Mouse (Mus musculus): ENCODE results near the gene Xylt2. TPM values are rescaled to one million over a fixed set of nuclear protein-coding genes. Genes with fewer than 3 reads are reported as not detected.

The Xylt2 gene
- polyA plus RNA-seq, 1 experiment from 2014 or later: 13.6 TPM

DNA sequence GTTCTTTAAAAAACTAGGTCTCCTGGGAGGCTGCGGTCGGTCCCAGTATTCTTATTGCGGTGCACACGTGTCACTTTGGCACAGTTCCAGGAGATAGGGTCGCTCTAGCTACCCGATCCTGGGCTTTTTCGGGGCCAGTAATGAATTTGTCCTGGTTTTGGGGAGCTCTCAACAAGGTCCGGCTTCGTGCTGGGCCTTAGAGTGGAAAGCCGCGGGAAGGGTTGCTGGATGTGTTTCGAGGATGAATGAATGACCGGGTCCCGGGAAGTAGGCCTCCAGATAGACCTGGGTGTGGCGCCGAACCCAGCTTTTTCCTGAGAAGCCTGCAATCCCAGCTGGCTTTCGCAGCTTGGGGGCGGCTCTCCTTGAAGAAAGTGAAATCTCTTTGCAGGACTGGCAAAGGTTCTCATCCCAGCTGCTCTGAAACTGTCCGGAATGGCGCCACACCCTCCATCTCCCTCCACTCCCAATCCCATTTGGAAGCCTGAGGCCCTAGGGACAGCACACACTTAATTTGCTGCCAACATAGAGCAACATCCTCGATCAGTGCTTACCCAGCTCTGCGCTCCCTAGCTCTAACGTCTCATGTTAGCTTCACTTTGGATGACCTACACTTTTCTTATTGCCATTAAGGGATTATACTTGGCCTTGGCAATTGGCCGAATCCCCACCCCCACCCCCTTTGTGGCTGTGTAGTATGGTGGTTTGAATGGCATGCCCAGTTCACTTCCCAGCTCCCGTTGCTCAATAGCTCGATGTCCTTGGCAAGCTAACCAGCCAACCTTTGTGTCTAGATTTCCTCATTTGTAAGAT is 46.9 kb downstream of the Xylt2 start:
- WGBS: 10% methylated on average over 26 of the region's 26 CpGs
- H3K9ac ChIP-seq (ENCODE audit: low read length): peak overlapping the region; percentile 96
- peak overlapping the region; percentile 71 for H3K4me2 ChIP-seq (ENCODE audit: low read depth, low read length)
- H3K36me3 ChIP-seq (ENCODE audit: control insufficient read depth, insufficient read depth, low read length): peaks cover 17% of the 10 kb centered on the region
- H3K4me3 ChIP-seq (replicated peaks; ENCODE audit: low read length): peak overlapping the region; percentile 100
- peaks cover 5% of the 10 kb centered on the region for H3K4me1 ChIP-seq (ENCODE audit: control insufficient read depth, insufficient read depth, low read length)
- ATAC-seq (ENCODE audit: insufficient read depth, low FRiP score): peak; percentile 42
- H3K27me3 ChIP-seq (ENCODE audit: control insufficient read depth, insufficient read depth, low read length): no peaks in the 10 kb centered on the region
- no peaks in the 10 kb centered on the region for H3K9me3 ChIP-seq (replicated peaks; ENCODE audit: control insufficient read depth, low read length)
- peak overlapping the region; percentile 84 for H3K27ac ChIP-seq (ENCODE audit: low read length)

DNA sequence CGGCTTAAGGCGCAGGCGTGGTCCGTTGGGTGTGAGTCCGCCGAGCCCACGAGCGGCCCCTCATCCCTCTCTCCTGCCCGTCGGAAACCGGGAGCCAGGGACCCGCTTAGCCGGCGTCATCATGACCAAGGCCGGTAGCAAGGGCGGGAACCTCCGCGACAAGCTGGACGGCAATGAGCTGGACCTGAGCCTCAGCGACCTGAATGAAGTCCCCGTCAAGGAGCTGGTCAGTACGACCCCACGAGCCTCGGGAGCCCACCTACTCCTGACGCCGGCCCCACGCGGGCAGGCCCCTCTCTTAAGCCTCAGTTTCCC is 47.5 kb downstream of the Xylt2 start:
- H3K4me1 ChIP-seq (ENCODE audit: control insufficient read depth, insufficient read depth, low read length): peaks cover 5% of the 10 kb centered on the region
- peak overlapping the region; percentile 100 for H3K4me3 ChIP-seq (replicated peaks; ENCODE audit: low read length)
- peak; percentile 62 for ATAC-seq (ENCODE audit: insufficient read depth, low FRiP score)
- H3K27ac ChIP-seq (ENCODE audit: low read length): peak overlapping the region; percentile 84
- H3K27me3 ChIP-seq (ENCODE audit: control insufficient read depth, insufficient read depth, low read length): no peaks in the 10 kb centered on the region
- peaks cover 12% of the 10 kb centered on the region for H3K36me3 ChIP-seq (ENCODE audit: control insufficient read depth, insufficient read depth, low read length)
- WGBS: 0% methylated on average over 28 of the region's 28 CpGs
- H3K9ac ChIP-seq (ENCODE audit: low read length): peak overlapping the region; percentile 96
- H3K9me3 ChIP-seq (replicated peaks; ENCODE audit: control insufficient read depth, low read length): no peaks in the 10 kb centered on the region
- peak overlapping the region; percentile 71 for H3K4me2 ChIP-seq (ENCODE audit: low read depth, low read length)

DNA sequence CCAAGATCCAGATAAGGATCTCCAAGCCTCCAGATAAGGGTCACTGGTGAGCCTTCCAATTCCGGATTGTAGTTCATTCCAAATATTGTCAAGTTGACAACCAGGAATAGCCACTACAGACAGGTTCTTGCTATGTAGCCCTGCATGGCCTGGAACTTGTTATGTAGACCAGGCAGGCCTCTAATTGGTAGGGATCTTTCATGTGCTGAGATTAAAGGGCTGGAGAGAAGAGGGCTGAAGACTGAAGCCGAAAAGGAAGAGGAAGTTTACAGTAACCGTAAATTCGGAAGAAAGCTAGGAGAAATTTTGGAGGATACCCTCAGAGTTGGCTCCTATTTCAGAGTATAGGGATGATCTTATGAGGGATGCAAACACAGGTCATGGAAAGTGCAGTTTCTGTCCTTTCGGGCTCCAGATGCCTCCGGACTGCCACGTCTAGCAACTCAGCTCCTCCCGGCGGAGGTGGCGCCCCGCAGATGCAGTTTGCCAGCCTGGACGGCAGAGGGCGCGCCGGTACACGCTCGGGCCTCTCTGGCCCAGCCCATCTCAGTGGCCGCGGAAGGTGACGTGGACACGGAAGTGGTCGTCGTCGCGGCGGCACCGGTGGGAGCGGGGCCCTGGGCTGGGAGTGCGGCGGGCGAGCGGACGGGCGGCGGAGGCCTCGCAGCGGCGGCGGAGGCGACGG is 48.0 kb downstream of the Xylt2 start, which contains the start of gene Lrrc59:
Gene Lrrc59 (plus strand): TSS at position 569 of the 685 bp plus-strand sequence.
- peaks cover 7% of the 10 kb centered on the region for H3K36me3 ChIP-seq (ENCODE audit: control insufficient read depth, insufficient read depth, low read length)
- 4% methylated on average over 41 of the region's 41 CpGs for WGBS
- no peaks in the 10 kb centered on the region for H3K9me3 ChIP-seq (replicated peaks; ENCODE audit: control insufficient read depth, low read length)
- peak within 1 kb of the TSS; percentile 100 for H3K4me3 ChIP-seq (replicated peaks; ENCODE audit: low read length)
- H3K4me2 ChIP-seq (ENCODE audit: low read depth, low read length): peak within 1 kb of the TSS; percentile 71
- no peaks in the 10 kb centered on the region for H3K27me3 ChIP-seq (ENCODE audit: control insufficient read depth, insufficient read depth, low read length)
- peak within 1 kb of the TSS; percentile 96 for H3K9ac ChIP-seq (ENCODE audit: low read length)
- peaks cover 5% of the 10 kb centered on the region for H3K4me1 ChIP-seq (ENCODE audit: control insufficient read depth, insufficient read depth, low read length)
- ATAC-seq (ENCODE audit: insufficient read depth, low FRiP score): peak; percentile 94
- peak within 1 kb of the TSS; percentile 84 for H3K27ac ChIP-seq (ENCODE audit: low read length)

DNA sequence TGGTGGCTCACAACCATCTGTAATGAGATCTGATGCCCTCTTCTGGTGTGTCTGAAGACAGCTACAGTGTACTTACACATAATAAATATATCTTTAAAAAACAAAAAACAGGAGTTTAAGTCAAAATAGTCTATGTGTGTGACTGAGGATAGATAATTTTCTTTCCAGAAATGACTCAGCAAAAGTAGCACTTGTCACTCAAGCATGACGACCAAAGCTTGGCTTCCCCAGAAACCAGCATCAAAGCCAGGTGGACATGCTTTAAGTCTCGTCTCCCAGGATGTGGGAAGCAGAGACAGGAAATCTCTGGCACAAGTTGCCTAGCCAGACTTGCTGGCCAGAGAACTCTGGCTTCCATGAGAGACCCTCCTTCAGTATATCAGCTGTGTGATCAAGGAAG is 55.2 kb downstream of the Xylt2 start:
- Histone ChIP-seq H3K4me2 (ENCODE audit: low read depth, low read length) (no peak overlapping the region), H3K4me3 (replicated peaks; ENCODE audit: low read length) (no peak overlapping the region), H3K9ac (ENCODE audit: low read length) (no peak overlapping the region), H3K27ac (ENCODE audit: low read length) (no peak overlapping the region), H3K4me1 (ENCODE audit: control insufficient read depth, insufficient read depth, low read length) (no peaks in the 10 kb centered on the region), H3K36me3 (ENCODE audit: control insufficient read depth, insufficient read depth, low read length) (no peaks in the 10 kb centered on the region), H3K27me3 (ENCODE audit: control insufficient read depth, insufficient read depth, low read length) (no peaks in the 10 kb centered on the region), H3K9me3 (replicated peaks; ENCODE audit: control insufficient read depth, low read length) (no peaks in the 10 kb centered on the region)
- no peak for ATAC-seq (ENCODE audit: insufficient read depth, low FRiP score)
- 76% methylated on average over 2 of the region's 2 CpGs for WGBS

DNA sequence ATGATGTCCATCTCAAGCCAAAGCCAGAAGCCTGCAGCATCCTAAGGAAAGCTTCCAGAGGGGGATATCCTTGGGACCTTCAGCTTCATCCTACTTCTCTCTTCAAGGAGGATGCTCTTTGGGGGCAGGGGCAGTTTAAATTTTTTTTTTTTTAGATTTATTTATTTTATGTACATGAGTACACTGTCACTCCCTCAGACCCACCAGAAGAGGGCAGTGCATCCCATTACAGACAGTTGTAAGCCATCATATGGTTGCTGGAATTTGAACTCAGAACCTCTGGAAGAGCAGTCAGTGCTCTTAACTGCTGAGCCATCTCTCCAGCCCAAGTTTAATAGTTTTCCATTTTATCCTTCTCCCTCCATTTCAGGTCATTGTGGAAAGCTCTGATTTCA is 55.9 kb downstream of the Xylt2 start:
- Histone ChIP-seq H3K27me3 (ENCODE audit: control insufficient read depth, insufficient read depth, low read length) (no peaks in the 10 kb centered on the region), H3K4me2 (ENCODE audit: low read depth, low read length) (no peak overlapping the region), H3K36me3 (ENCODE audit: control insufficient read depth, insufficient read depth, low read length) (no peaks in the 10 kb centered on the region), H3K9me3 (replicated peaks; ENCODE audit: control insufficient read depth, low read length) (no peaks in the 10 kb centered on the region), H3K4me3 (replicated peaks; ENCODE audit: low read length) (no peak overlapping the region), H3K27ac (ENCODE audit: low read length) (no peak overlapping the region), H3K9ac (ENCODE audit: low read length) (no peak overlapping the region), H3K4me1 (ENCODE audit: control insufficient read depth, insufficient read depth, low read length) (no peaks in the 10 kb centered on the region)
- no peak for ATAC-seq (ENCODE audit: insufficient read depth, low FRiP score)

DNA sequence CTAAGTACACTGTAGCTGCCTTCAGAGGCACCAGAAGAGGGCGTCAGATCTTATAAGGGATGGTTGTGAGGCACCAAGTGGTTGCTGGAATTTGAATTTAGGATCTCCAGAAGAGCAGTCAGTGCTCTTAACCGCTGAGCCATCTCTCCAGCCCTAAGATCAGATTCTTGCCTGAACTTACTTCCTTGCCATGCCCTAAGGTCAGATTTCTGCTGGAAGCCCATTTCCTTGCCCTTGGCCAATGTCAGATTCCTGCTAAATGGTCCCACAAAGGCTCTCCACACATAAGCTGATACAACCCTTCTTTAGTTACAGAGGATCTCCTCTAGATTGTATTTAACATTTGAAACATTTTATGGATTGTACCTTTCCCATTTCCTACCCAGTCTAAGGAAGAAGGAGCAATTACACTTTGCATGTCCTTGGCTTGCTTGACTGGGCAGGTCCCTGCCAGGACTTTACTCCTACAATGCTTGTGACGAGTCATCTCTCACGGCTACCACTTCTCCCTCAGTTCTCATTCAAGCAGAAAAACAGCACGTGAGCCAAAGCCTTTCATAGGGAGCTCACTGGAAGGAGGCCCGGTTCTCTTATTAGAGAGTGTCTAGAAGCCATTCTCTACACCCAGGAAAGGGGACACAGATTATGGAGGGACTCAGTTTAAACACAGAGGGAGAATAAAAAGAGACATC is 56.4 kb downstream of the Xylt2 start:
- H3K4me2 ChIP-seq (ENCODE audit: low read depth, low read length): no peak overlapping the region
- no peak overlapping the region for H3K27ac ChIP-seq (ENCODE audit: low read length)
- no peaks in the 10 kb centered on the region for H3K4me1 ChIP-seq (ENCODE audit: control insufficient read depth, insufficient read depth, low read length)
- H3K4me3 ChIP-seq (replicated peaks; ENCODE audit: low read length): no peak overlapping the region
- H3K36me3 ChIP-seq (ENCODE audit: control insufficient read depth, insufficient read depth, low read length): no peaks in the 10 kb centered on the region
- no peak for ATAC-seq (ENCODE audit: insufficient read depth, low FRiP score)
- WGBS: 59% methylated on average over 6 of the region's 6 CpGs
- H3K9ac ChIP-seq (ENCODE audit: low read length): no peak overlapping the region
- no peaks in the 10 kb centered on the region for H3K27me3 ChIP-seq (ENCODE audit: control insufficient read depth, insufficient read depth, low read length)
- no peaks in the 10 kb centered on the region for H3K9me3 ChIP-seq (replicated peaks; ENCODE audit: control insufficient read depth, low read length)

DNA sequence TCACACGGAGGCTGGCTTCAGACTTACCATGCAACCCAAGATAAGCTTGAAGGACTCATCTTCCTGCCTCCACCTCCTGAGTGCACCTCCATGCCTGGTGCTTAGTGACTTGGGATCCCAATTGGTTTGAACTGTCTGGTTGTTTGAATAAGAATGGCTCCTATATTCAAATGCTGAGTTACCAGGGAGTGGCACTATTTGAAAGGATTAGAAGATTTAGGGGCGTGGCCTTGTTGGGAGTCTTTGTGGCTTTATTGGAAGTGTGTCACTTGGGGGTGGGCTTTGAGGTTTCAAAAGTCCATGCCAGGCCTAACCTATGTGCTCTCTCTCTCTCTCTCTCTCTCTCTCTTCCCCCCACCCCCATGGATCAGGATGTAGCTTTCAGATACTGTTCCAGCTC is 59.7 kb downstream of the Xylt2 start:
- WGBS: 85% methylated on average over 2 of the region's 2 CpGs
- H3K4me2 ChIP-seq (ENCODE audit: low read depth, low read length): no peak overlapping the region
- H3K4me3 ChIP-seq (replicated peaks; ENCODE audit: low read length): no peak overlapping the region
- H3K9me3 ChIP-seq (replicated peaks; ENCODE audit: control insufficient read depth, low read length): no peaks in the 10 kb centered on the region
- no peak overlapping the region for H3K9ac ChIP-seq (ENCODE audit: low read length)
- ATAC-seq (ENCODE audit: insufficient read depth, low FRiP score): no peak
- H3K36me3 ChIP-seq (ENCODE audit: control insufficient read depth, insufficient read depth, low read length): no peaks in the 10 kb centered on the region
- H3K27me3 ChIP-seq (ENCODE audit: control insufficient read depth, insufficient read depth, low read length): no peaks in the 10 kb centered on the region
- no peaks in the 10 kb centered on the region for H3K4me1 ChIP-seq (ENCODE audit: control insufficient read depth, insufficient read depth, low read length)
- H3K27ac ChIP-seq (ENCODE audit: low read length): no peak overlapping the region

DNA sequence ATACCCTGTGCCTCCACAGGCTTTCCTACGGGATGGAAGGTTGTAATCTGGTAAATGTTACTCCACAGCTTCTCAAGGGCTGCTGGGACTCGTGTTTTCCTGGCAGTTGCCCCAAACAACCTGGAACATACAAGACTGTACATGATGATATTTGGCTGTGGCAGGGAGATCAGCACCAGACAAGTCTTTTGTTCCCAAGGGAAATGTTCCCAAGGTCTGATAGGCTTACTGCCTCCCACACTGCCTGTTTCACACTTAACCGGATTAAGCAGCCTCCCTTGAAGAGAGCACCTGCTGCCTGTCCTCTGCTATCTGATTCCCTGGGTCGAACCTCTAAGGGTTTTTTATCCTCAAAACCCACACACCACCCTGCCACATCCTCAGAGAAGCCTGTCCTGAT is 61.8 kb downstream of the Xylt2 start:
- no peak overlapping the region for H3K4me2 ChIP-seq (ENCODE audit: low read depth, low read length)
- WGBS: 32% methylated on average over 4 of the region's 4 CpGs
- no peak overlapping the region for H3K27ac ChIP-seq (ENCODE audit: low read length)
- no peaks in the 10 kb centered on the region for H3K9me3 ChIP-seq (replicated peaks; ENCODE audit: control insufficient read depth, low read length)
- ATAC-seq (ENCODE audit: insufficient read depth, low FRiP score): no peak
- H3K9ac ChIP-seq (ENCODE audit: low read length): no peak overlapping the region
- H3K36me3 ChIP-seq (ENCODE audit: control insufficient read depth, insufficient read depth, low read length): no peaks in the 10 kb centered on the region
- H3K4me1 ChIP-seq (ENCODE audit: control insufficient read depth, insufficient read depth, low read length): no peaks in the 10 kb centered on the region
- H3K27me3 ChIP-seq (ENCODE audit: control insufficient read depth, insufficient read depth, low read length): no peaks in the 10 kb centered on the region
- no peak overlapping the region for H3K4me3 ChIP-seq (replicated peaks; ENCODE audit: low read length)

DNA sequence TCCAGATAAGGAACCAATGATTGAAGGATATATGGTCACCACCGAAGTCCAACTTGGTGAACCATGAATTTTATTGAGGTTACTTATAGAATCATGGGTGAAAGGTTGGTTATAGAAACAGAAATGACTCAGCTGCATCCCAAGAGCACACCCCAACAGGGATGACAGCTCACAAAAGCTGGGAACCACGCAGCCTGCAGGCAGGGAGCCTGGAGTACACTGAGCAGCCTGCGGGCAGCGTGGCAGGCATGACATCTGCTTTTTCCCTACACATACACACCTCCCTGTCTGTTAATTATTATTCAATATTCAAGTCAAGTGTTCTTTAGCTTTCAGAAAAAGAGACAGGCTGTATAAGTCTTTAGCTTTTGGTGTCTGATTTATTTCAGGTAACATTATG is 62.7 kb downstream of the Xylt2 start:
- ATAC-seq (ENCODE audit: insufficient read depth, low FRiP score): no peak
- H3K4me3 ChIP-seq (replicated peaks; ENCODE audit: low read length): no peak overlapping the region

More for the DNA sequence above, 62.7 kb downstream of the Xylt2 start:
- Histone ChIP-seq H3K27ac (ENCODE audit: low read length) (no peak overlapping the region), H3K4me2 (ENCODE audit: low read depth, low read length) (no peak overlapping the region), H3K4me1 (ENCODE audit: control insufficient read depth, insufficient read depth, low read length) (no peaks in the 10 kb centered on the region), H3K9me3 (replicated peaks; ENCODE audit: control insufficient read depth, low read length) (no peaks in the 10 kb centered on the region), H3K27me3 (ENCODE audit: control insufficient read depth, insufficient read depth, low read length) (no peaks in the 10 kb centered on the region), H3K9ac (ENCODE audit: low read length) (no peak overlapping the region), H3K36me3 (ENCODE audit: control insufficient read depth, insufficient read depth, low read length) (no peaks in the 10 kb centered on the region)
- 78% methylated on average over 4 of the region's 4 CpGs for WGBS
